Mouse (Mus musculus) lung, postnatal 0 days (tissue): ENCODE measurements around the gene Ciart.

Experiments used
- CTCF ChIP-seq: IDR thresholded peaks from 2 replicates; pipeline ENCODE4 v1.5.1; 2016; ENCODE audit warnings: antibody characterized with exemption, mild to moderate bottlenecking
- EP300 ChIP-seq: IDR thresholded peaks from 2 replicates; pipeline ENCODE4 v1.6.1; 2016; ENCODE audit warnings: antibody characterized with exemption, mild to moderate bottlenecking, control low read depth

GRCm38 (mm10) chr3:95829053-95829452 lies 53.0 kb downstream of the Ciart start:
- TF ChIP-seq CTCF = no peak
- TF ChIP-seq EP300 = no peak
